Mouse (Mus musculus) E14TG2a.4 (cell line): ENCODE data around the gene Tnfrsf9.

Experiments
- CTCF ChIP-seq: conservative IDR thresholded peaks from 2 replicates; pipeline ENCODE4 v1.5.1; 2014; ENCODE audit warnings: low read length
- NANOG ChIP-seq: IDR thresholded peaks from 2 replicates; pipeline ENCODE4 v1.6.1; 2014; ENCODE audit warnings: borderline replicate concordance, low read length, mixed read lengths

GRCm38 (mm10) chr4:150880364-150880763, 34.0 kb upstream of the Tnfrsf9 start:
- TF ChIP-seq CTCF (no peak), NANOG (no peak)
